Mouse (Mus musculus) midbrain, embryonic 13.5 days (tissue): Measurements from ENCODE around the gene Tmem9b. TPM values are rescaled to one million over a fixed set of nuclear protein-coding genes. Genes with fewer than 3 reads are reported as not detected.
A peak's percentile ranks its signal among the peaks of the same experiment; 100 is the strongest.

Source experiments
- ATAC-seq: fragments of 200-750 bp; cut with Nextera tagmentation; 2 replicates; pipeline ENCODE4 v1.8.0; 2017; ENCODE audit warnings: mild to moderate bottlenecking, moderate TSS enrichment, moderate library complexity
- H3K27ac ChIP-seq: fragments of 300-500 bp; sonication (generic); 2 replicates; pipeline ENCODE4 v1.5.1; 2015; ENCODE audit warnings: inconsistent platforms, mild to moderate bottlenecking, moderate library complexity
- H3K27me3 ChIP-seq: fragments of 300-500 bp; sonication (generic); 2 replicates; pipeline ENCODE4 v1.6.1; 2015; ENCODE audit warnings: mild to moderate bottlenecking, inconsistent platforms
- H3K36me3 ChIP-seq: fragments of 300-500 bp; sonication (generic); 2 replicates; pipeline ENCODE4 v1.6.1; 2015; ENCODE audit warnings: mild to moderate bottlenecking, inconsistent platforms
- H3K4me1 ChIP-seq: fragments of 300-500 bp; sonication (generic); replicated peaks from 2 replicates; pipeline ENCODE4 v1.6.1; 2015; ENCODE audit warnings: inconsistent platforms
- H3K4me2 ChIP-seq: fragments of 300-500 bp; sonication (generic); replicated peaks from 2 replicates; pipeline ENCODE4 v1.6.1; 2015; ENCODE audit warnings: moderate library complexity, mild to moderate bottlenecking, inconsistent platforms
- H3K4me3 ChIP-seq: fragments of 300-500 bp; sonication (generic); replicated peaks from 2 replicates; pipeline ENCODE4 v1.5.1; 2015; ENCODE audit warnings: mild to moderate bottlenecking, inconsistent platforms
- H3K9ac ChIP-seq: fragments of 300-500 bp; sonication (generic); replicated peaks from 2 replicates; pipeline ENCODE4 v1.6.1; 2015; ENCODE audit warnings: mild to moderate bottlenecking, inconsistent platforms
- H3K9me3 ChIP-seq: fragments of 300-500 bp; sonication (generic); 2 replicates; pipeline ENCODE4 v1.6.1; 2016; ENCODE audit warnings: mild to moderate bottlenecking, inconsistent platforms
- WGBS: fragments of 180-500 bp; shearing (Covaris S2); methylation state at CpG from one replicate; pipeline ENCODE4 v1.1.7; 2015; 5-methylcytosine and 5-hydroxymethylcytosine counted together
- polyA plus RNA-seq: library from polyadenylated mRNA; unstranded; fragments of >200 nt; fragmentation: Nextera tagmentation; extraction: Ambion mirVana; gene quantifications from 2 replicates; pipeline ENCODE4 v1.2.1, GENCODE M21; 2015

The Tmem9b gene
- polyA plus RNA-seq, 1 experiment from 2014 or later: 86.2 TPM

GRCm38 (mm10) chr7:109703190-109704015 is 49.3 kb downstream of the Tmem9b start, which contains the start of the genes St5 and Akip1:
Gene St5, minus strand, starts transcription at chr7:109703605.
Gene Akip1, plus strand, starts transcription at chr7:109703690.
- H3K9me3 ChIP-seq: no peaks in the 10 kb centered on the region
- WGBS: under 1% methylated on average over 61 of the region's 61 CpGs

GRCm38 (mm10) chr7:109702721-109703120 is 50.0 kb downstream of the Tmem9b start:
- H3K9me3 ChIP-seq: no peaks in the 10 kb centered on the region
- peaks cover 6% of the 10 kb centered on the region; the same call in 1 of the 2 replicates for H3K4me1 ChIP-seq
- H3K4me2 ChIP-seq: peak overlapping the region; percentile 74
- ATAC-seq: no peak
- H3K36me3 ChIP-seq: no peaks in the 10 kb centered on the region
- H3K27ac ChIP-seq: no peak overlapping the region
- 0 out of 2 replicates have a peak, but pooled peaks cover 7% of the 10 kb centered on the region for H3K27me3 ChIP-seq
- H3K9ac ChIP-seq: no peak overlapping the region
- peak overlapping the region; percentile 68; the same call in 1 of the 2 replicates for H3K4me3 ChIP-seq
- WGBS: 38% methylated on average over 4 of the region's 4 CpGs

More at GRCm38 (mm10) chr7:109703190-109704015, 49.3 kb downstream of the Tmem9b start, which contains the start of the genes St5 and Akip1:
- Histone ChIP-seq H3K4me2 (peak within 1 kb of the TSS; percentile 74), H3K36me3 (no peaks in the 10 kb centered on the region), H3K4me1 (peaks cover 6% of the 10 kb centered on the region; the same call in 1 of the 2 replicates), H3K27ac (peak within 1 kb of the TSS; percentile 70), H3K27me3 (0 out of 2 replicates have a peak, but pooled peaks cover 7% of the 10 kb centered on the region), H3K9ac (peak within 1 kb of the TSS; percentile 78), H3K4me3 (peak within 1 kb of the TSS; percentile 68)
- ATAC-seq: peak; percentile 98

DNA sequence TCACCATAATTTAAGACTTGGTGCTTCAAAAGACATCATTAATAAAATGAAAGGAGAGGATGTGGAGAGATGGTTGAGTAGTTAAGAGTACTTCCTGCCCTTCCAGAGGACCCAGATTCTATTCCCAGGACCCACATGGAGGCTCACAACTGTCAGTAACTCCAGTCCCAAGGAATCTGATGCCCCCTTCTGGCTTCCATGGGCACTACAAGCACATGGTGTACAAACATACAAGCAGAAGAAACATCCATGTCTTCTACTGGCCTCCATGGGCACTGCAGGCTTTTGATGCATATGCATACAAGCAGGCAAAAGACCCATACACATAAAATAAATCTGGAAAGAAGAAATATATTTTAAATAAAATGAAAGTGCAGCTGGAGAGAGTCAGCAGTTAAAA is 52.5 kb downstream of the Tmem9b start:
- no peak for ATAC-seq
- Histone ChIP-seq H3K4me3 (no peak overlapping the region), H3K9me3 (no peaks in the 10 kb centered on the region), H3K4me1 (peaks cover 6% of the 10 kb centered on the region; the same call in 1 of the 2 replicates), H3K27ac (no peak overlapping the region), H3K9ac (no peak overlapping the region), H3K4me2 (no peak overlapping the region), H3K27me3 (0 out of 2 replicates have a peak, but pooled peaks cover 7% of the 10 kb centered on the region), H3K36me3 (no peaks in the 10 kb centered on the region)

GRCm38 (mm10) chr7:109695339-109695726 is 57.3 kb downstream of the Tmem9b start:
- Histone ChIP-seq H3K9me3 (no peaks in the 10 kb centered on the region), H3K36me3 (no peaks in the 10 kb centered on the region), H3K4me3 (no peak overlapping the region), H3K4me2 (no peak overlapping the region), H3K4me1 (no peaks in the 10 kb centered on the region), H3K9ac (no peak overlapping the region), H3K27me3 (no peaks in the 10 kb centered on the region), H3K27ac (no peak overlapping the region)
- ATAC-seq: no peak
- 90% methylated on average over 10 of the region's 10 CpGs for WGBS

DNA sequence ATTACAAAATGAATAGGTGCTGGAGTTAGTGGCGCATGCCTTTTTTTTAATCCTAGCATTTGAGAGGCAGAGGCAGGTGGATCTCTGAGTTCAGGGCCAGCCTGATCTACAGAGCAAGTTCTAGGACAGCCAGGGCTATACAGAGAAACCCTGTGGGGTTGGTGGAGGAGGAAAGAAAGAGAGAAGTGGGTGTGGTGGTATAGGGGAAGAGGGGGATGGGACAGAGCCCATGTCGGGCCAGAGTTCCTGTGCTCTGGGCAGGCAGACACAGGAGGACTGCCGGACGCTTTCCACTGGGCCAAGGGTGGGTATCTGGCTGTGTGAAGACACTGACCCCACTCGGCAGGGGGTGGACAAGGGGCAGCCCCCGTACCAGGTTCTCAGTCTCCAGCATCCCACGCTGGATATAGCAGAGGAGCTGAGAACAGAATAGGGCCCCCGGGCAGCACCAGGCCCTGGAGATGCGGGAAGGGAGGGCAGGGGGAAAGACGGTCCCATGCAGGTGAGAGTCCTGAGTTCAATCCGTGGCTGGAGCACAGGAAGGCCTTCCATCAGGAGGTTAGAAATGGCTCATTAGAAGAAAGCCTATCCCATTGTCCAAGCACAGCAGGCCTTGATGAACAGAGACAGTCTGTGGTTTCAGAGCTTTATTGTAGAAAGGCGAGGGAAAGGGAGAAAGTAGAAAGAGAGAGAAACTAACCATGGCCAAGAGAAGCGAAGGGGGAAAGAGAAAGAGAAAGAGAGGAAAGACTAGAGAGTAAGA is 57.9 kb downstream of the Tmem9b start:
- no peak for ATAC-seq

GRCm38 (mm10) chr7:109690961-109691360 is 61.7 kb downstream of the Tmem9b start:
- no peaks in the 10 kb centered on the region for H3K9me3 ChIP-seq
- ATAC-seq: no peak
- H3K4me2 ChIP-seq: no peak overlapping the region
- no peak overlapping the region for H3K4me3 ChIP-seq
- no peaks in the 10 kb centered on the region for H3K27me3 ChIP-seq
- WGBS: 92% methylated on average over 5 of the region's 5 CpGs
- H3K9ac ChIP-seq: no peak overlapping the region
- no peaks in the 10 kb centered on the region for H3K36me3 ChIP-seq
- H3K27ac ChIP-seq: no peak overlapping the region
- H3K4me1 ChIP-seq: peaks cover 8% of the 10 kb centered on the region; the same call in 1 of the 2 replicates

More for the DNA sequence above, 57.9 kb downstream of the Tmem9b start:
- no peak overlapping the region for H3K4me2 ChIP-seq
- no peaks in the 10 kb centered on the region for H3K27me3 ChIP-seq
- no peaks in the 10 kb centered on the region for H3K36me3 ChIP-seq
- 84% methylated on average over 13 of the region's 13 CpGs for WGBS
- no peak overlapping the region for H3K9ac ChIP-seq
- no peak overlapping the region for H3K4me3 ChIP-seq
- no peaks in the 10 kb centered on the region for H3K9me3 ChIP-seq
- no peak overlapping the region for H3K27ac ChIP-seq
- H3K4me1 ChIP-seq: no peaks in the 10 kb centered on the region

- Histone ChIP-seq H3K36me3 (no peaks in the 10 kb centered on the region), H3K4me1 (peaks cover 8% of the 10 kb centered on the region; the same call in 1 of the 2 replicates), H3K9ac (no peak overlapping the region), H3K9me3 (no peaks in the 10 kb centered on the region), H3K27ac (no peak overlapping the region), H3K4me2 (no peak overlapping the region), H3K27me3 (no peaks in the 10 kb centered on the region), H3K4me3 (no peak overlapping the region)
- 86% methylated on average over 3 of the region's 3 CpGs for WGBS
- no peak for ATAC-seq
These were observed 62.6 kb downstream of the Tmem9b start for GRCm38 (mm10) chr7:109690101-109690500.

DNA sequence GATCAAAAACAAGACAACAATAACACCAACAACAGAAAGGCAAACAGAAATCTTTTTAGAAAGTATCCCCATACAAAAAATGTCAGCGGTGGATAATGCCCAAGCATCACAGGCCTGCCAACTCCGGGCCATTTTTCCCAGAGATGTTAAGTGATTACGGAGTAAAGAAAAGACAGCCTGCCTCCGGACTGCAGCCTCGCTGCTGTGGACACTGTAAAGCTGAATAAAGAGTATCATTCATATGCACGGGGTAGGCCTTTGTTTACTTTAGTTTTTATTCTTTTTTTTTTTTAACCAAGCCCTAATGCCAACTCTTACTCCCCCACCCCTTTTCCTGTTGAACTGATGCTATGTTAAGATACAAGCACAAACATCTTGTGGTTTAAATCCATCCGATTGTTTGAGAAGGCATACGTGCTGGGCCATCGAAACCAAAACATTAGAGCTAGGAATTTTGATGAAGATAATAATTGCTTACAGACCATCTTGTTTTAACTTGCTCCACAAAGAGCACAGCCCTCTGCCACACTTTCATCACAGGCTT is 66.0 kb downstream of the Tmem9b start:
- no peak overlapping the region for H3K4me3 ChIP-seq
- H3K9ac ChIP-seq: no peak overlapping the region
- no peak overlapping the region for H3K27ac ChIP-seq
- 35% methylated on average over 9 of the region's 9 CpGs for WGBS
- H3K27me3 ChIP-seq: no peaks in the 10 kb centered on the region
- peaks cover 8% of the 10 kb centered on the region; the same call in 1 of the 2 replicates for H3K4me1 ChIP-seq
- no peaks in the 10 kb centered on the region for H3K36me3 ChIP-seq
- H3K9me3 ChIP-seq: no peaks in the 10 kb centered on the region
- ATAC-seq: no peak
- H3K4me2 ChIP-seq: no peak overlapping the region

Other genes with a start within 250 kb of the Tmem9b start
- gene Trim66, start 244.7 kb downstream of the Tmem9b start, polyA plus RNA-seq: 0.40 and 0.46 TPM in 2 replicates
- gene Rpl27a, start 233.7 kb downstream of the Tmem9b start, polyA plus RNA-seq: 85.2 TPM in 2 replicates
- gene St5, start 49.3 kb downstream of the Tmem9b start, polyA plus RNA-seq: 18.8 and 21.7 TPM in 2 replicates
- 12.7 and 13.9 TPM in 2 replicates for gene Akip1, start 49.2 kb downstream of the Tmem9b start, polyA plus RNA-seq
- not detected in 2 replicates for gene BC051019, start 29.0 kb downstream of the Tmem9b start, polyA plus RNA-seq
- gene Ascl3, start 21.1 kb downstream of the Tmem9b start, polyA plus RNA-seq: 0.40 TPM in 1 of 2 replicates, not detected in the other
- 2.0 and 2.2 TPM in 2 replicates for gene Nrip3, start 29.1 kb upstream of the Tmem9b start, polyA plus RNA-seq
- 1.5 and 1.7 TPM in 2 replicates for gene Scube2, start 112.8 kb upstream of the Tmem9b start, polyA plus RNA-seq
- gene Dennd5a, start 207.6 kb upstream of the Tmem9b start, polyA plus RNA-seq: 44.4 and 44.8 TPM in 2 replicates
- gene Tmem41b, start 234.1 kb upstream of the Tmem9b start, polyA plus RNA-seq: 66.1 and 73.4 TPM in 2 replicates